Mouse (Mus musculus): ENCODE results near the gene Slc35b4. TPM values are rescaled to one million over a fixed set of nuclear protein-coding genes. Genes with fewer than 3 reads are reported as not detected.

Gene Slc35b4
- polyA plus RNA-seq, 1 experiment from 2014 or later: 17.2 TPM

DNA sequence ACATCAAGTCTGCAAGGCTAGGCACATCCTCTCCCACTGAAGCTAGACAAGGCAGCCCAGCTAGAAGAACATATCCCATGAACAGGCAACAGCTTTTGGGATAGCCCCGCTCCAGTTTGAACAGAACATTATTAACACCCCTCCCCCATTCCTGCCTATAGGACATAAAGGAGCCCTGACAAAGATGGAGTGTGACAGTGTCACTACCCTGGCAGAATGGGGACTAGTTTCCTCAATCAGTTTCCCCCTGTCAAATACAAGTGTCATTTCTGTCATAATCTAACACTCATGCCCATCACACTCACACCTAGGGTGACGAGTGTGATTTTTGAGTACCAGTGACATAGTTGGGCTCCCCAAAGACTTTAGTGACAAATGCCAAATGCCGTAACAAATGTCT lies 28.9 kb downstream of the Slc35b4 start:
- no peaks in the 10 kb centered on the region for H3K27me3 ChIP-seq (replicated peaks; ENCODE audit: control insufficient read depth, insufficient read depth, low read length)
- H3K36me3 ChIP-seq (ENCODE audit: control insufficient read depth, insufficient read depth): no peaks in the 10 kb centered on the region
- no peaks in the 10 kb centered on the region for H3K9me3 ChIP-seq (ENCODE audit: control insufficient read depth)
- H3K9ac ChIP-seq (ENCODE audit: low read depth, low read length): no peak overlapping the region
- no peak for TF ChIP-seq CTCF (IDR thresholded peaks at IDR 0.05; ENCODE audit: low read depth)
- 93% methylated on average over 3 of the region's 3 CpGs for WGBS
- no peak for ATAC-seq
- no peak overlapping the region for H3K27ac ChIP-seq (ENCODE audit: low read depth, low read length)
- H3K4me1 ChIP-seq (replicated peaks; ENCODE audit: control insufficient read depth, insufficient read depth, low read length): no peaks in the 10 kb centered on the region
- no peak overlapping the region for H3K4me3 ChIP-seq (ENCODE audit: low read depth, low read length)
- H3K4me2 ChIP-seq (replicated peaks; ENCODE audit: low read depth): no peak overlapping the region

DNA sequence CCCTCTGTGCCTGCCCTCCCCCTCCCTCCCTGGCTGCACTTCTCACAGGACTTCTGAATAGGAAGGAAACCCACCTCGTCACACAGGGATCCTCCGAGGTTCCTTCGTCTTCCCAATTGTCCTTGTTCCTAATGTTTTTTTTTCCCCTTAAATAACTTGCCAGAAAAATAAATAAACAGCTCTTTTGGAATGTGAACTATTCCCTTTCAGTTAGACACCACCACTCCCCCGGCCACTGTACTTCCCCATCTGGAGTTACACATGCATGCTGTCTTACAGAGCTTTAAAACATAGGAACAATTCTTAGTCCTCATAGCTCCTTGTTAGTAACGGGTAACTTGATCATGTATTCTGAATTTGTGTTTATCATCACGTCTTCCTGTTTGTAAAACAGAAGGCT lies 30.9 kb downstream of the Slc35b4 start:
- Histone ChIP-seq H3K4me2 (replicated peaks; ENCODE audit: low read depth) (no peak overlapping the region), H3K36me3 (ENCODE audit: control insufficient read depth, insufficient read depth) (no peaks in the 10 kb centered on the region), H3K4me3 (ENCODE audit: low read depth, low read length) (no peak overlapping the region), H3K9ac (ENCODE audit: low read depth, low read length) (no peak overlapping the region), H3K4me1 (replicated peaks; ENCODE audit: control insufficient read depth, insufficient read depth, low read length) (no peaks in the 10 kb centered on the region), H3K27ac (ENCODE audit: low read depth, low read length) (no peak overlapping the region), H3K9me3 (ENCODE audit: control insufficient read depth) (no peaks in the 10 kb centered on the region), H3K27me3 (replicated peaks; ENCODE audit: control insufficient read depth, insufficient read depth, low read length) (no peaks in the 10 kb centered on the region)
- ATAC-seq: no peak
- TF ChIP-seq CTCF (IDR thresholded peaks at IDR 0.05; ENCODE audit: low read depth): no peak
- WGBS: 51% methylated on average over 6 of the region's 6 CpGs

DNA sequence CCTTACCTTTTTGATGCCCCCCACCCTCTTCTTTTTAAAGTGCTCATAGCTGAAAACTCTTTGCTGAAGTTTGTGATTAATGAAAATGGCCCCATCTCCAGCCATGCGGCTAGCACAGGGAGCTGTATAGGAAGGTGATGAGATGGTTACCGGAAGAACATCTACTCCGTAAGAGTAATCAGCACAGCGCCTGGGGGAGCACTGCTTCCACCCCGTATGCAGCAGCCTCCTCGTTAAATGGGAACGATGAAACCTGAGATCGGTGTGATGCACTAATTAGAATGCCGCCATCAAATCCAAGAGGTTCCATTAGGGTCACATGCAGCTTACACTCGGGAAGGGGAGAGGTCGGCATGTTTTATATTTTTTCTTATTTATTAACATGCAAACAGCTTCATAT lies 34.0 kb downstream of the Slc35b4 start:
- no peak overlapping the region for H3K4me2 ChIP-seq (replicated peaks; ENCODE audit: low read depth)
- no peak for ATAC-seq
- H3K9ac ChIP-seq (ENCODE audit: low read depth, low read length): no peak overlapping the region
- 80% methylated on average over 11 of the region's 11 CpGs for WGBS
- no peaks in the 10 kb centered on the region for H3K4me1 ChIP-seq (replicated peaks; ENCODE audit: control insufficient read depth, insufficient read depth, low read length)
- no peak overlapping the region for H3K4me3 ChIP-seq (ENCODE audit: low read depth, low read length)
- H3K36me3 ChIP-seq (ENCODE audit: control insufficient read depth, insufficient read depth): no peaks in the 10 kb centered on the region
- TF ChIP-seq CTCF (IDR thresholded peaks at IDR 0.05; ENCODE audit: low read depth): no peak
- H3K27me3 ChIP-seq (replicated peaks; ENCODE audit: control insufficient read depth, insufficient read depth, low read length): no peaks in the 10 kb centered on the region
- H3K9me3 ChIP-seq (ENCODE audit: control insufficient read depth): no peaks in the 10 kb centered on the region
- no peak overlapping the region for H3K27ac ChIP-seq (ENCODE audit: low read depth, low read length)

DNA sequence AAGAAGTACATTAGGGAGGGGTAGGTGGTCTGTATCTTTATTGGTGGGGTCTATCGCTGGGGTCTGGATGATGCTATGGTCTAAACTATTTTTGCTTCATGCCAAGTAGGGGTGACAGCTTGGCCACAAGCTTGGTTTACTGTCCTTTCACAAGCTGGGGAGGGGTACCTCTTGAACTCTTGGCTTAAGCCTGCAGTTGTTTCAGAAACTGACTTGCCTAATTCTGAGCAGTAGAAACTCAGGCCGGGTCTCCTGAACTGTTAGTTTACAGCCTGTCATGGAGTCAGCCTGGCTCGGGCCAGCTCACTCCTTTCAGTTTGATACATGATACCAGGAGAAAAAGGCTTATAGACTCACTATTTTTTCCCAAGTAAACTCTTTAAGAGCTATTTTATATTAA lies 38.5 kb downstream of the Slc35b4 start:
- H3K4me3 ChIP-seq (ENCODE audit: low read depth, low read length): no peak overlapping the region
- no peak for ATAC-seq
- H3K27me3 ChIP-seq (replicated peaks; ENCODE audit: control insufficient read depth, insufficient read depth, low read length): no peaks in the 10 kb centered on the region
- H3K9me3 ChIP-seq (ENCODE audit: control insufficient read depth): no peaks in the 10 kb centered on the region
- H3K27ac ChIP-seq (ENCODE audit: low read depth, low read length): no peak overlapping the region
- H3K4me1 ChIP-seq (replicated peaks; ENCODE audit: control insufficient read depth, insufficient read depth, low read length): no peaks in the 10 kb centered on the region
- no peak overlapping the region for H3K4me2 ChIP-seq (replicated peaks; ENCODE audit: low read depth)
- H3K36me3 ChIP-seq (ENCODE audit: control insufficient read depth, insufficient read depth): no peaks in the 10 kb centered on the region
- no peak for TF ChIP-seq CTCF (IDR thresholded peaks at IDR 0.05; ENCODE audit: low read depth)
- no peak overlapping the region for H3K9ac ChIP-seq (ENCODE audit: low read depth, low read length)
- WGBS: 69% methylated on average over 3 of the region's 3 CpGs

DNA sequence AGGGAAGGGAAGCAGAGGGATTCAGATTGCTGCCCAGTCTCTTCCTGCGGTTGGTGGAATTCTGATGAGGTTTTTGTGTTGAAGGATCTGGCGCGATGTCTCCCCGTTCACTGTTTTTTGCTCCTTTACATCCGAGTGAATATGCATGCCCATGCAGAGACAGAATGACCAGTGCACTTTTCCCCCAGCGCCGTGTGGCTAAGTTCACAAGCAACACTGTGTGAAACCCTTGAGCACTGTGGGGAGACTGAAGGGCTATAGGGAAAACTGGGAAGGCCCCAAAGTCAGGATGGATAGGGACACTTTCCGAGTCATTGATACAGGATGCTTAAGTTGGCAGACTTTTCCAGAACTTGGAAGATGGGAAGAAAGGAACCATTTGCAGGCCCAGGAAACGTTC lies 44.5 kb downstream of the Slc35b4 start:
- no peaks in the 10 kb centered on the region for H3K9me3 ChIP-seq (ENCODE audit: control insufficient read depth)
- H3K27me3 ChIP-seq (replicated peaks; ENCODE audit: control insufficient read depth, insufficient read depth, low read length): no peaks in the 10 kb centered on the region
- H3K4me1 ChIP-seq (replicated peaks; ENCODE audit: control insufficient read depth, insufficient read depth, low read length): no peaks in the 10 kb centered on the region
- H3K4me3 ChIP-seq (ENCODE audit: low read depth, low read length): no peak overlapping the region
- H3K27ac ChIP-seq (ENCODE audit: low read depth, low read length): no peak overlapping the region
- ATAC-seq: no peak
- TF ChIP-seq CTCF (IDR thresholded peaks at IDR 0.05; ENCODE audit: low read depth): no peak
- no peak overlapping the region for H3K4me2 ChIP-seq (replicated peaks; ENCODE audit: low read depth)
- H3K36me3 ChIP-seq (ENCODE audit: control insufficient read depth, insufficient read depth): no peaks in the 10 kb centered on the region
- H3K9ac ChIP-seq (ENCODE audit: low read depth, low read length): no peak overlapping the region
- 88% methylated on average over 9 of the region's 9 CpGs for WGBS

DNA sequence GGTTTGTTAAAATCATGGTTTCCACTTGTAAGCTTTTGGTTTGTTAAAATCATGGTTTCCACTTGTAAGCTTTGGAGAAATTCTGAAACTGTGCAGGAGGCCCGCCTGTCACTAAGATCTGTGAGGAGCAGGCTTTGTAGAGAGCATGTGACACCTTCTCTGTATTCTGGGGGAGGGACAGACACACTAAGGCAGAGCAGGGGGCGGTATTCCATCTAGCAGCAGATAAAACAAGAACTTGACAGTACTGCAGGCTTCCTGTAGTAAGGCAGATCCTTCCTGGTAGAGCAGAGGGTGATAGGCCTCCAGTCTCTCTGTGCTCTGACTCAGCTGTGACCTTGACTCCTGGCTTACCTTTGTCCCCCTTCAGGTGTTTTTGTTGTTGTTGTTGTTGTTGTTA lies 47.6 kb downstream of the Slc35b4 start:
- Histone ChIP-seq H3K27ac (ENCODE audit: low read depth, low read length) (no peak overlapping the region), H3K4me3 (ENCODE audit: low read depth, low read length) (no peak overlapping the region), H3K9ac (ENCODE audit: low read depth, low read length) (no peak overlapping the region), H3K4me2 (replicated peaks; ENCODE audit: low read depth) (no peak overlapping the region), H3K9me3 (ENCODE audit: control insufficient read depth) (no peaks in the 10 kb centered on the region), H3K4me1 (replicated peaks; ENCODE audit: control insufficient read depth, insufficient read depth, low read length) (no peaks in the 10 kb centered on the region), H3K36me3 (ENCODE audit: control insufficient read depth, insufficient read depth) (no peaks in the 10 kb centered on the region), H3K27me3 (replicated peaks; ENCODE audit: control insufficient read depth, insufficient read depth, low read length) (no peaks in the 10 kb centered on the region)
- 63% methylated on average over 2 of the region's 2 CpGs for WGBS
- TF ChIP-seq CTCF (IDR thresholded peaks at IDR 0.05; ENCODE audit: low read depth): no peak
- ATAC-seq: no peak

DNA sequence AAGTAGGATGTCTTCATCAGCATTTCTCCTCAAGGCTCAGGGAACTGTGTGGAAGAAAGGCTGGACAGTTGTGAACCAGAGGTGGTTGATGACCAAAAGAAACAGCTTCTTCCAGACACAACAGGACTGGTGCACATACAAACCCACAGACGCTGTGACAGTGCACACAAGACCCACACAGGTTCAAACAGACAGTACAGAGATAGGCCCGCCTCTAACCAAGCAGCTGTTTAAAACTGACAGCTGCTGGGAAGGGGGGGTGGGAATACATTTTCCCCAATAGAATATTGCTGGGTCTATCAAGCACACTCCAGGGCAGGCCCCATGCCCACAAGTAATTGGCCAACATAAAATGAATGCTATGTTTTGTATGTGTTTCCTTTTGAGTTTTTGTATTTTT lies 52.5 kb downstream of the Slc35b4 start:
- no peaks in the 10 kb centered on the region for H3K4me1 ChIP-seq (replicated peaks; ENCODE audit: control insufficient read depth, insufficient read depth, low read length)
- no peaks in the 10 kb centered on the region for H3K9me3 ChIP-seq (ENCODE audit: control insufficient read depth)
- no peak overlapping the region for H3K4me3 ChIP-seq (ENCODE audit: low read depth, low read length)
- no peak for ATAC-seq
- no peaks in the 10 kb centered on the region for H3K27me3 ChIP-seq (replicated peaks; ENCODE audit: control insufficient read depth, insufficient read depth, low read length)
- H3K4me2 ChIP-seq (replicated peaks; ENCODE audit: low read depth): no peak overlapping the region
- TF ChIP-seq CTCF (IDR thresholded peaks at IDR 0.05; ENCODE audit: low read depth): no peak
- WGBS: 86% methylated on average over 2 of the region's 2 CpGs
- H3K9ac ChIP-seq (ENCODE audit: low read depth, low read length): no peak overlapping the region
- no peaks in the 10 kb centered on the region for H3K36me3 ChIP-seq (ENCODE audit: control insufficient read depth, insufficient read depth)
- H3K27ac ChIP-seq (ENCODE audit: low read depth, low read length): no peak overlapping the region
